Mouse (Mus musculus) T-helper 17 cell (primary cell): ENCODE data around the gene Ang4.

ENCODE experiments used
- in situ Hi-C, 2 experiments: fragments of 300-600 bp; cut with MboI, MseI; formaldehyde crosslinking; loops; 1 replicate in 1 of 2; 2 replicates in 1 of 2; pipeline ENCODE4 v1.15.1; 2025; ENCODE audit warnings: high pct_unique_total_duplicates in 2 of 2

Ang4 gene

GRCm38 (mm10) chr14:51773490-51773889, at the start of gene Ang4:
Gene Ang4, minus strand, starts transcription at chr14:51773590.
- in situ Hi-C loops = loop anchor here in 1 of 2 experiments (5.0 kb wide), 1 partner anchor 69 kb away; no protein-coding TSS in a partner anchor

GRCm38 (mm10) chr14:51799746-51800145, 26.4 kb upstream of the Ang4 start, which contains the start of gene AY358078:
Gene AY358078, plus strand, starts transcription at chr14:51800046.
- in situ Hi-C loops = no loop called here

- in situ Hi-C loops = loop anchor here in 1 of 2 experiments (5.0 kb wide), 1 partner anchor 68 kb away; no protein-coding TSS in a partner anchor
Measured at GRCm38 (mm10) chr14:51794106-51794505, 20.7 kb upstream of the Ang4 start.

- in situ Hi-C loops = no loop called here
Measured at GRCm38 (mm10) chr14:51789196-51789595, 15.8 kb upstream of the Ang4 start.

DNA sequence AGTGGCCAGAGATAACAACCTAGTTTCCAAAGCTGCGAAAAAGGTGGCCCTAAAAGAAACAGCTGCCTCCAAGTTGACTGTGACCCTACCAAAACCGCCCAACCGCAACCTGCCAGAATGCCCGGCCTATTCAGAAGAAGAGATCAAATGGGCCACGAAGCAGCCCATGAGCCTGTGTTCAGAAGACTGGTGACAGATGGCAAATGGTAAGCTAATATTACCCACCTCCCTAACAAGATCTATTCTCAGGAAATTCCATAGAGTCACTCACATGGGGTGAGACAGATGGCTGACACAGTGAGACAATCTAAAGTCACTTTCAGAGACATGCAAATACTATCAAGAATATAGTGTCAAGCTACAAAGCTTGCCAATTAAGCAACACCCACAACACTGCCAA, 13.7 kb upstream of the Ang4 start:
- in situ Hi-C loops = no loop called here

DNA sequence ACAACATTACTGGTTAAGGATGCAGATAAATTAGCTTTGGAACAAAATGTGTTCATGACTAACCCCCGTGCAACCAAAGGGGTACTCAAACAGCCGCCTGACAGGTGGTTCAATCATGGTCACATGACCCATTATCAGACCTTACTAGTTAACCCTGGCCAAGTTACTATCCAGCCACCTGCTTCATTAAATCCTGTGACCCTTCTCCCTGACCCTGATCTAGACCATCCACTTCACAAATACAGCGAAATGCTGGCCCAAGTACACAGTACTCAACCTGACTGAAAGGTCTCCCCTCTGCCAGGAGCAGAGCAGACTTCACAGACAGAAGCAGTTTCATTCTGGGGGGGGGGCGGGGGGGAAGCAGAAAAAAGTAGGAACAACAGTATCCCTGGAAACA, 12.9 kb upstream of the Ang4 start:
- in situ Hi-C loops = no loop called here

DNA sequence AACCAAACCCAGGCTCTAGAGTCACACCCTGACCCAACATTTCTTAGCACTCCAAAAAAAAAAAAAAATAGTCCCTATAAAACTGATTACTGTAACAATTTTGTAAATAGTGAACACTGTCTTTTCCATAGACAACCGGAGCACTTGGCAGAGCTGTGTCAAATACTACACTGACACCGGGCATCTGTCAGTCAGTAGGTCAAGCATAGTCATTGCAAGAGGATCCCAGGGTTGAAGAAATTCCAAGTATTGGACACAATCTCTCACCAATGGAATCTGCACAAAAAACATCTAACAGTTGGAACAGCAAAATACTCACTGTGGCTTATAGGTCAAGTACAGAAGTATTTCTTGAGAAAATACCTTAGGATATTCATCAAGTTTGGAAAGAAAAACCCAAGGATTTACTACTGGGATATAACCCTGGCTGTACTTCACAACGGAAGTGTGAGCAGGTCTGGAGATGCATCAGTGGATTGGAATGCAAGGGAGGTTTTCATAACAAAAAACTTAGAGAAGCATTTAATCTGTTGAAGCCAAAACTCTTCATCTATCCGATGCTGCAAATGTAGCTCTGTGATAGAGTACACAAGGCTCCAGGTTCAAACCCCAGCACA, 5.6 kb upstream of the Ang4 start:
- in situ Hi-C loops = no loop called here

- in situ Hi-C loops = no loop called here
Measured at GRCm38 (mm10) chr14:51777791-51778190, 4.4 kb upstream of the Ang4 start.

DNA sequence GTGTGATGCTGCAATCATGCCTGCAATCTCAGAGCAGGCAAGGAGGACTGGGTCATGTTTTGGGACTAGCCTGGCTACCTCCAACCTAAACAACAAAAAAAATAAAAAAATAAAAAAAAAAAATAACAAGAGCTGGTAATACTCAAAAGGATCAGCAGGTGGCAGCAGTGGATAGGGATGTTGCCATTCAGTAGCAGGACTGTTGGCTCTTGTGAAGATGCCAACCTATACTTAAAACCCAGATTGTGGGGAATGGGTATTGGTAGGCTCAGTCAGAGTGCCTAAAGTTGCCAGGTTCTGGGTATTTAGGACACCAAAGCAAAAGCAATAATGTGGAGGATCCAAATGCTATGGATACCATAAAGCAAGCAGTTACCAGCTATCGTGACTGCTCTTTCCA, 2.0 kb downstream of the Ang4 start:
- in situ Hi-C loops = loop anchor here in 1 of 2 experiments (5.0 kb wide), 1 partner anchor 71 kb away; no protein-coding TSS in a partner anchor

- in situ Hi-C loops = no loop called here
Measured at GRCm38 (mm10) chr14:51755944-51756343, 17.4 kb downstream of the Ang4 start.

DNA sequence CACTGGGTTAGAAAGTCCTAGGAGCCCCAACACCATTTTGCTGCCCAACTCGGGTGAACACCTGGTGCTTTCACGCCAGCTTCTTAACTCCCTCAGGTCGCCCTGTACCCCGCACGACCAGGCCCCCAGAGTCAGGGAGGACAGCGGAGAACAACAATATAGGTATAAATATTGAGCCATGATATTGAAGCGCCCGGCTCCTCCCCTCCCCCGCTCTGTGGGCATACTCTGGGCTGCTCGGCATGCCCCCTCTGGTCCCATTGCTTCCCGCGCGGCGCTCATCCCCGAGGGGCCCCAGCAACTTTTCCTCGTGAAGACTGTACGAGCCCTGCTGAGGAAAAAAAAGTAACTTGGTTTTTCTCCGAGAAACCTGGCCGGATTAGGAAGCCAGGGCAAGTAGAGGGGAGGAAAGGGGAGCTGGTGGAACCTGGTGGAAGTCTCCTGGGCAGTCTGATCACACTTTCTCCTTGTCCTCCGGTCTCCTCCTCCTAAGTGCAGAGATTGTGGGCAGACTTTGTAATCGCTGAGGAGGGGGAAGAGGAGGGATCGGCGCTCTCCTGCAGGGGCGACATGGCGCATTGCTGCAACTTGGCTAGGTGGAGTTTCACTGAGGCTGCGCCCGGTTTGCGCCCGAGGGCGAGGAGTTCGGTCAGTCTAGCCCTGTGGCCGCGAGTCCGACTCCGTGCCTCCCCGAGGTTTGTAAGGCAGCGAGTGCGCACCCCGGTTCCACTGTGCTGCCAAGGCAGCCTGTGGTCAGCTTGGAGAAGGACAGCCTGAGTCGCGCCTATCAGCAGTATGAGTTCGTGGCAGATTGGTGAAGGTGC, 32.8 kb downstream of the Ang4 start:
- in situ Hi-C loops = no loop called here

DNA sequence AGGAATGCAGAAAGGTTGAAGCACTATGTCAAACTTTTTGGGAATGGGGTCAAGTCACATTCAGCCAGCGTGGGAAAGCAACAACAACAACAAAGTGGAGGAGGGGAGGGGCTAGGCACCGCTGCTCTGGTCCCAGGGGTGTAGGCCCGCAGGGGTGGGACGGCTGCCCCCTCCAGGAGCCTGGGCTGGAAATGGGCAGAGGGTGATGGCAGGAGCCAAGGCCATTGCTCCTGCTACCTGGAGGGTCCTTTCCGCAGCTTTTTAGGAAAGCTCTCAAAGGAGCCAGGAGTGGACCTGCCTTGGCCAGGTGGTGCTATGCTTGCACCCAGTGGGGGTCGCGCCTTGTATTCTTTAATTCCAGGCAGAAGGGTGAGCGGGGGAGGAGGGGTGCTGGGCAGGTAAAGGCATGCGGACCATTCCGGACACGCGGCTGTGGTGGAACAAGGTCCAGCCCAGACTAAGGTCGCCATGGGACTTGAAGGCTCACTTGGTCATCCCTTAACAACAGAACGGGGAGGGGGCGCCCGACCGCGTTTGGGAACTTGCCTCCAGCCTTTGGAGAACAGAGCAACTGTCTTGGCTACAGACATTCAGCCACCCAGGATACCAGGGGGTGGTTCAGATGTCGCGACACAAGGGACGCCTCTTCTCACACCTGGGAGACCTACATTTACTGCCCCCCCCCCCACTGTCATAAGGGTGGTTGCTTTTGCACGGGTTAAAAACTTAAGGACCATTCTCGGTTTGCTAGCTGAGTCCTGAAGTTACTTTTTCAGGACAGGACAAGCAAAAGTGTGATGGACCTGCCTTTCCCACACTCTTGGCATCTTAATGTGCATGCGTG, 34.0 kb downstream of the Ang4 start:
- in situ Hi-C loops = no loop called here

GRCm38 (mm10) chr14:51738411-51739149, 34.8 kb downstream of the Ang4 start:
- in situ Hi-C loops = no loop called here

GRCm38 (mm10) chr14:51737967-51738366, 35.4 kb downstream of the Ang4 start:
- in situ Hi-C loops = no loop called here

GRCm38 (mm10) chr14:51717083-51717482, 56.3 kb downstream of the Ang4 start, which contains the start of gene Gm5800:
Gene Gm5800, minus strand, starts transcription at chr14:51717183.
- in situ Hi-C loops = no loop called here
